Mouse (Mus musculus) hindbrain, embryonic 14.5 days (tissue): Measurements from ENCODE around the gene Dcps. TPM values are rescaled to one million over a fixed set of nuclear protein-coding genes. Genes with fewer than 3 reads are reported as not detected.

ENCODE experiments used
- ATAC-seq: fragments of 200-750 bp; cut with Nextera tagmentation; 2 replicates; pipeline ENCODE4 v1.8.0; 2017; ENCODE audit warnings: moderate number of reproducible peaks, mild to moderate bottlenecking, moderate TSS enrichment, moderate library complexity; ENCODE audit not compliant: low FRiP score
- DNase-seq: peaks from one replicate; pipeline ENCODE4 v3.0.0-alpha.2; 2015; ENCODE audit warnings: low spot score
- H3K27ac ChIP-seq: fragments of 300-500 bp; sonication (generic); 2 replicates; pipeline ENCODE4 v1.5.1; 2014; ENCODE audit warnings: mild to moderate bottlenecking, moderate library complexity
- H3K27me3 ChIP-seq: fragments of 300-500 bp; sonication (generic); 2 replicates; pipeline ENCODE4 v1.6.1; 2014; ENCODE audit warnings: mild to moderate bottlenecking, low read length, mixed read lengths; ENCODE audit not compliant: control insufficient read depth, insufficient read depth
- H3K36me3 ChIP-seq: fragments of 300-500 bp; sonication (generic); replicated peaks from 2 replicates; pipeline ENCODE4 v1.6.1; 2014; ENCODE audit not compliant: control insufficient read depth, insufficient read depth
- H3K4me1 ChIP-seq: fragments of 300-500 bp; sonication (generic); replicated peaks from 2 replicates; pipeline ENCODE4 v1.6.1; 2014; ENCODE audit warnings: antibody characterized with exemption, low read length, mixed read lengths; ENCODE audit not compliant: control insufficient read depth, insufficient read depth
- H3K4me2 ChIP-seq: fragments of 300-500 bp; sonication (generic); replicated peaks from 2 replicates; pipeline ENCODE4 v1.6.1; 2014; ENCODE audit warnings: mild to moderate bottlenecking, moderate library complexity
- H3K4me3 ChIP-seq: fragments of 300-500 bp; sonication (generic); replicated peaks from 2 replicates; pipeline ENCODE4 v1.5.1; 2014; ENCODE audit warnings: mild to moderate bottlenecking, low read length
- H3K9ac ChIP-seq: fragments of 300-500 bp; sonication (generic); 2 replicates; pipeline ENCODE4 v1.6.1; 2014
- H3K9me3 ChIP-seq: fragments of 300-500 bp; sonication (generic); 2 replicates; pipeline ENCODE4 v1.6.1; 2016; ENCODE audit warnings: low read length; ENCODE audit not compliant: control insufficient read depth
- WGBS: fragments of 180-500 bp; shearing (Covaris S2); extraction: QIAGEN DNeasy Blood & Tissue Kit; methylation state at CpG from one replicate; pipeline ENCODE4 v1.1.7; 2014; 5-methylcytosine and 5-hydroxymethylcytosine counted together
- polyA plus RNA-seq: library from polyadenylated mRNA; unstranded; fragments of >200 nt; fragmentation: Nextera tagmentation; extraction: Ambion mirVana; gene quantifications from 2 replicates; pipeline ENCODE4 v1.2.1, GENCODE M21; 2014

Gene Dcps
- polyA plus RNA-seq, 1 experiment from 2014 or later, result 71.6 TPM

DNA sequence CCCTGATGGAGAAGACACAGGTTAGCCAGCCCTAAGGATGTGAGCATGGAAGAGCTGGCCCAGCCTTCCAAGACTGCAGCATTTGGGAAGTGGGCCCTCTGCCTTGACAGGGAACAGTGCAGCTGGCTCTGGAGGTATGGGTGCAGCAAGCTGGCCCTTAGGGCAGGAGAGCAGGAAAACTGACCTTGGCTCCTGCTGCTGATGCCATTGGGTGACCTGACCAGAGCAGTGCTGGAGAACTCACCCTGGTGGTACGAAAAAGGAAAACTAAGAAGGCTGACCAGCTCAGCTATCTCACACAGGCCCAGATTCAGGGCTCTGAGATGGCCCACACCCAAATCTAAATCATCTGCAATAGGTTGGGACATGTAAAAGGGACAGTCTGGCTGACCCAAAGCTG is 30.0 kb downstream of the Dcps start:
- H3K9me3 ChIP-seq, result no peaks in the 10 kb centered on the region
- WGBS, result 96% methylated on average over 1 of the region's 1 CpGs

GRCm38 (mm10) chr9:35145118-35145517 is 30.7 kb downstream of the Dcps start:
- Histone ChIP-seq H3K36me3 (no peaks in the 10 kb centered on the region), H3K27me3 (no peaks in the 10 kb centered on the region), H3K9me3 (no peaks in the 10 kb centered on the region), H3K4me1 (no peaks in the 10 kb centered on the region), H3K4me3 (no peak overlapping the region), H3K4me2 (no peak overlapping the region), H3K9ac (no peak overlapping the region), H3K27ac (no peak overlapping the region)
- DNase-seq, result no peak
- ATAC-seq, result no peak
- WGBS, result 92% methylated on average over 9 of the region's 9 CpGs

More for the DNA sequence above, 30.0 kb downstream of the Dcps start:
- H3K27ac ChIP-seq, result no peak overlapping the region
- no peaks in the 10 kb centered on the region for H3K27me3 ChIP-seq
- no peaks in the 10 kb centered on the region for H3K4me1 ChIP-seq
- H3K36me3 ChIP-seq, result no peaks in the 10 kb centered on the region
- no peak overlapping the region for H3K9ac ChIP-seq
- DNase-seq, result no peak
- no peak for ATAC-seq
- H3K4me3 ChIP-seq, result no peak overlapping the region
- no peak overlapping the region for H3K4me2 ChIP-seq

DNA sequence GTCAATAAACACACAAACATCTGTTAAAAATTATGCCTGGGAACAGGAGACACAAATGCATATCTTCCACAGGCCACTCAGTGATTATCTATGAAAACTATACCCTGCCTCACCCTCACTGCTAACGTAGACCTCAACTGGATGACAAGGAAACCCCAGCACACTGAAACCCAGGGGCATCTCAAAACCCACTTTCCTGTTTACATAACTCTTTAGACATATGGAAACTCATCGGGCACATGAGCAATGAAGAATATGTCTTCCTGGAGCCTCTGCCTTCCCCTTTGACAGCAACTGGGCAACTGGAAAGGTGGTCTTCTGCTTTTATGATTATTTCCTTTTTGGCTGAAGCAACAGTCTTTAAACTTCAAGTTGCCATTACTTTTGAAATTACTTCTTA is 33.6 kb downstream of the Dcps start:
- DNase-seq, result no peak
- Histone ChIP-seq H3K4me3 (no peak overlapping the region), H3K9ac (no peak overlapping the region), H3K36me3 (no peaks in the 10 kb centered on the region), H3K27me3 (no peaks in the 10 kb centered on the region), H3K4me1 (no peaks in the 10 kb centered on the region), H3K9me3 (no peaks in the 10 kb centered on the region), H3K27ac (no peak overlapping the region), H3K4me2 (no peak overlapping the region)
- 85% methylated on average over 2 of the region's 2 CpGs for WGBS
- no peak for ATAC-seq

DNA sequence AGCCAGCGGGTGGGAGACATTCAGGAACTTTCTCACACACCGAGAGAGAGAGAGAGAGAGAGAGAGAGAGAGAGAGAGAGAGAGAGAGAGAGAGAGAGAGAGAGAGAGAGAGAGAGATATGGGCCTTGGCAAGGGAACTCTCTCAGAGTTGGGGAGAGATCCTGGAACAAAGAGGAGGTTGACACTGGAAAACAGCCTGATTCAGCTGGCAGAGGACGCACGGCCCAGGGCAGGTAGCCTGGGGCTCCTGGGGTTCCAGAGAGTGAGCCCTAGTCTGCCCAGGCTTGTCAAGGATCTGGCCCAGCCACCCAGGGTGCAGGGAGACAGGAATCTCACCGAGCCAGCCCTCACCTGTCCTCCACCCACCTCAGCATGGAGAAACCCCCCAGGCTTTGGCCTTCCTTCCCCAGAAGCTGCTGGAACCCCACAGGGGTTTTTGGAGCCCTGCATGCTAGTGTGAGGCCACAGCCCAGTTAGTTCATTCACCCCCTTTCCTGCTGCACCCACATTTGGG is 36.6 kb downstream of the Dcps start:
- WGBS, result 80% methylated on average over 5 of the region's 5 CpGs
- H3K27ac ChIP-seq, result no peak overlapping the region
- H3K36me3 ChIP-seq, result no peaks in the 10 kb centered on the region
- H3K9me3 ChIP-seq, result no peaks in the 10 kb centered on the region
- DNase-seq (no peak), ATAC-seq (no peak)
- no peaks in the 10 kb centered on the region for H3K27me3 ChIP-seq
- no peaks in the 10 kb centered on the region; the same call in 1 of the 2 replicates for H3K4me1 ChIP-seq
- no peak overlapping the region for H3K4me2 ChIP-seq
- no peak overlapping the region for H3K9ac ChIP-seq
- no peak overlapping the region for H3K4me3 ChIP-seq

GRCm38 (mm10) chr9:35138029-35138428 is 37.8 kb downstream of the Dcps start:
- H3K4me1 ChIP-seq, result no peaks in the 10 kb centered on the region; the same call in 1 of the 2 replicates
- no peaks in the 10 kb centered on the region for H3K36me3 ChIP-seq
- H3K9ac ChIP-seq, result no peak overlapping the region
- no peaks in the 10 kb centered on the region for H3K9me3 ChIP-seq
- WGBS, result 88% methylated on average over 7 of the region's 7 CpGs
- H3K27me3 ChIP-seq, result no peaks in the 10 kb centered on the region
- H3K4me2 ChIP-seq, result no peak overlapping the region
- no peak for DNase-seq
- no peak overlapping the region for H3K4me3 ChIP-seq
- no peak for ATAC-seq
- H3K27ac ChIP-seq, result no peak overlapping the region

- no peak overlapping the region for H3K9ac ChIP-seq
- H3K4me1 ChIP-seq, result no peaks in the 10 kb centered on the region; the same call in 1 of the 2 replicates
- H3K9me3 ChIP-seq, result no peaks in the 10 kb centered on the region
- 57% methylated on average over 6 of the region's 6 CpGs for WGBS
- no peak overlapping the region for H3K27ac ChIP-seq
- H3K27me3 ChIP-seq, result no peaks in the 10 kb centered on the region
- DNase-seq, result no peak
- no peaks in the 10 kb centered on the region for H3K36me3 ChIP-seq
- ATAC-seq, result no peak
- H3K4me3 ChIP-seq, result no peak overlapping the region
- H3K4me2 ChIP-seq, result no peak overlapping the region
Measured at GRCm38 (mm10) chr9:35135575-35135974, 40.3 kb downstream of the Dcps start.

GRCm38 (mm10) chr9:35131637-35132397 is 44.0 kb downstream of the Dcps start:
- no peak overlapping the region for H3K4me2 ChIP-seq
- no peak overlapping the region for H3K27ac ChIP-seq
- ATAC-seq, result no peak
- DNase-seq, result no peak
- no peaks in the 10 kb centered on the region for H3K27me3 ChIP-seq
- 90% methylated on average over 16 of the region's 16 CpGs for WGBS
- H3K4me1 ChIP-seq, result no peaks in the 10 kb centered on the region; the same call in 1 of the 2 replicates
- H3K9ac ChIP-seq, result no peak overlapping the region
- no peak overlapping the region for H3K4me3 ChIP-seq
- peaks cover 11% of the 10 kb centered on the region; the same call in 1 of the 2 replicates for H3K36me3 ChIP-seq
- no peaks in the 10 kb centered on the region for H3K9me3 ChIP-seq

- H3K27me3 ChIP-seq, result no peaks in the 10 kb centered on the region
- no peak for DNase-seq
- H3K27ac ChIP-seq, result no peak overlapping the region
- H3K9me3 ChIP-seq, result no peaks in the 10 kb centered on the region
- no peak for ATAC-seq
- no peak overlapping the region for H3K4me2 ChIP-seq
- peaks cover 34% of the 10 kb centered on the region for H3K36me3 ChIP-seq
- H3K9ac ChIP-seq, result no peak overlapping the region
- H3K4me3 ChIP-seq, result no peak overlapping the region
- 90% methylated on average over 9 of the region's 9 CpGs for WGBS
- no peaks in the 10 kb centered on the region for H3K4me1 ChIP-seq
Measured at GRCm38 (mm10) chr9:35128995-35129418, 46.9 kb downstream of the Dcps start.

DNA sequence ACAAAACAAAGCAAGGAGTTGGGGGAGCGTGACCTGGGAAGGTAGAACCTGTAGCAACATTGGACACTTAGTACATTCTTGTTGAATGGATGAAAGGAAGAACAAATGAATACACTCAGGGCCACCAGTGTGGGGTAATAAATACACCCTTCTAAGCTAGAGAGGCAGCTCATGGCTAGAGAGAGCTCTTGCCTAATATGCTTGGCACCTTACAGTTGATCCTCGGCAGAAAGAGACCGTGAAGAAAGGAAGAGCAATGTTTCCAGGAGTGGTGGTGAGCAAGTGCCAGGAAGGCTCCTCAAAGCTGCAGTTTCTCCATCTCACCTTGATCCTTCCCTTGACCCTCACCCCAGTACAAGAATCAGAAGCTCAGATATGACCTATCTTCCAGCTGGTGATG is 47.3 kb downstream of the Dcps start:
- Histone ChIP-seq H3K4me2 (no peak overlapping the region), H3K4me3 (no peak overlapping the region), H3K27me3 (no peaks in the 10 kb centered on the region), H3K27ac (no peak overlapping the region), H3K36me3 (peaks cover 35% of the 10 kb centered on the region), H3K9me3 (no peaks in the 10 kb centered on the region), H3K9ac (no peak overlapping the region), H3K4me1 (no peaks in the 10 kb centered on the region)
- ATAC-seq, result no peak
- no peak for DNase-seq
- 93% methylated on average over 3 of the region's 3 CpGs for WGBS
